Mouse (Mus musculus): ENCODE results near the gene Ttc7. TPM values are rescaled to one million over a fixed set of nuclear protein-coding genes. Genes with fewer than 3 reads are reported as not detected.

Gene Ttc7
- polyA plus RNA-seq, 1 experiment from 2014 or later, result 5.8 TPM

GRCm38 (mm10) chr17:87317947-87318346 is 35.3 kb downstream of the Ttc7 start:
- Histone ChIP-seq H3K27ac (no peak overlapping the region), H3K36me3 (no peaks in the 10 kb centered on the region), H3K9me3 (peaks cover 5% of the 10 kb centered on the region; the same call in 1 of the 2 replicates), H3K9ac (no peak overlapping the region), H3K4me1 (peaks cover 16% of the 10 kb centered on the region), H3K27me3 (0 out of 2 replicates have a peak, but pooled peaks cover 3% of the 10 kb centered on the region), H3K4me2 (replicated peaks) (no peak overlapping the region), H3K4me3 (no peak overlapping the region)
- ATAC-seq (ENCODE audit: insufficient number of reproducible peaks, insufficient read depth, low FRiP score, low TSS enrichment), result no peak
- WGBS, result 68% methylated on average over 9 of the region's 9 CpGs

GRCm38 (mm10) chr17:87321673-87322072 is 39.0 kb downstream of the Ttc7 start:
- H3K36me3 ChIP-seq, result no peaks in the 10 kb centered on the region

GRCm38 (mm10) chr17:87323215-87323614 is 40.5 kb downstream of the Ttc7 start:
- Histone ChIP-seq H3K27me3 (no peaks in the 10 kb centered on the region), H3K4me2 (replicated peaks) (no peak overlapping the region), H3K36me3 (no peaks in the 10 kb centered on the region), H3K4me3 (no peak overlapping the region), H3K27ac (no peak overlapping the region), H3K9ac (no peak overlapping the region), H3K4me1 (peaks cover 6% of the 10 kb centered on the region), H3K9me3 (peaks cover 5% of the 10 kb centered on the region; the same call in 1 of the 2 replicates)
- peak; percentile 37; the same call in 1 of the 2 replicates for ATAC-seq (ENCODE audit: insufficient number of reproducible peaks, insufficient read depth, low FRiP score, low TSS enrichment)
- 90% methylated on average over 9 of the region's 9 CpGs for WGBS

More at GRCm38 (mm10) chr17:87321673-87322072, 39.0 kb downstream of the Ttc7 start:
- H3K9ac ChIP-seq, result no peak overlapping the region
- H3K4me2 ChIP-seq (replicated peaks), result no peak overlapping the region
- no peak for ATAC-seq (ENCODE audit: insufficient number of reproducible peaks, insufficient read depth, low FRiP score, low TSS enrichment)
- 97% methylated on average over 1 of the region's 1 CpGs for WGBS
- H3K27ac ChIP-seq, result no peak overlapping the region
- no peaks in the 10 kb centered on the region for H3K27me3 ChIP-seq
- no peak overlapping the region for H3K4me3 ChIP-seq
- H3K4me1 ChIP-seq, result no peaks in the 10 kb centered on the region
- peaks cover 5% of the 10 kb centered on the region; the same call in 1 of the 2 replicates for H3K9me3 ChIP-seq

GRCm38 (mm10) chr17:87325501-87325900 is 42.8 kb downstream of the Ttc7 start:
- H3K4me3 ChIP-seq, result no peak overlapping the region
- WGBS, result 80% methylated on average over 15 of the region's 15 CpGs
- no peak overlapping the region for H3K4me2 ChIP-seq (replicated peaks)
- H3K9me3 ChIP-seq, result peaks cover 5% of the 10 kb centered on the region; the same call in 1 of the 2 replicates
- no peaks in the 10 kb centered on the region for H3K36me3 ChIP-seq
- H3K27me3 ChIP-seq, result peaks cover 4% of the 10 kb centered on the region; the same call in 1 of the 2 replicates
- H3K9ac ChIP-seq, result no peak overlapping the region
- no peak overlapping the region for H3K27ac ChIP-seq
- no peak for ATAC-seq (ENCODE audit: insufficient number of reproducible peaks, insufficient read depth, low FRiP score, low TSS enrichment)
- peaks cover 14% of the 10 kb centered on the region for H3K4me1 ChIP-seq

GRCm38 (mm10) chr17:87326987-87327386 is 44.3 kb downstream of the Ttc7 start:
- no peak overlapping the region for H3K4me3 ChIP-seq
- no peak overlapping the region for H3K9ac ChIP-seq
- H3K27ac ChIP-seq, result no peak overlapping the region
- WGBS, result 29% methylated on average over 6 of the region's 6 CpGs
- H3K9me3 ChIP-seq, result peaks cover 1% of the 10 kb centered on the region; the same call in 1 of the 2 replicates
- H3K4me1 ChIP-seq, result peaks cover 27% of the 10 kb centered on the region
- H3K27me3 ChIP-seq, result peaks cover 4% of the 10 kb centered on the region; the same call in 1 of the 2 replicates
- no peaks in the 10 kb centered on the region for H3K36me3 ChIP-seq
- no peak overlapping the region for H3K4me2 ChIP-seq (replicated peaks)
- no peak for ATAC-seq (ENCODE audit: insufficient number of reproducible peaks, insufficient read depth, low FRiP score, low TSS enrichment)

GRCm38 (mm10) chr17:87327645-87328044 is 45.0 kb downstream of the Ttc7 start:
- H3K27me3 ChIP-seq, result peaks cover 4% of the 10 kb centered on the region; the same call in 1 of the 2 replicates
- H3K4me3 ChIP-seq, result no peak overlapping the region
- peaks cover 34% of the 10 kb centered on the region for H3K4me1 ChIP-seq
- no peak overlapping the region for H3K9ac ChIP-seq
- H3K9me3 ChIP-seq, result no peaks in the 10 kb centered on the region
- H3K4me2 ChIP-seq (replicated peaks), result no peak overlapping the region
- H3K36me3 ChIP-seq, result no peaks in the 10 kb centered on the region
- H3K27ac ChIP-seq, result no peak overlapping the region
- no peak for ATAC-seq (ENCODE audit: insufficient number of reproducible peaks, insufficient read depth, low FRiP score, low TSS enrichment)
- WGBS, result 81% methylated on average over 8 of the region's 8 CpGs

- H3K4me3 ChIP-seq, result no peak overlapping the region
- peaks cover 35% of the 10 kb centered on the region for H3K4me1 ChIP-seq
- H3K36me3 ChIP-seq, result no peaks in the 10 kb centered on the region
- ATAC-seq (ENCODE audit: insufficient number of reproducible peaks, insufficient read depth, low FRiP score, low TSS enrichment), result no peak
- no peak overlapping the region for H3K27ac ChIP-seq
- H3K9me3 ChIP-seq, result no peaks in the 10 kb centered on the region
- no peak overlapping the region for H3K9ac ChIP-seq
- H3K27me3 ChIP-seq, result peaks cover 4% of the 10 kb centered on the region; the same call in 1 of the 2 replicates
- no peak overlapping the region for H3K4me2 ChIP-seq (replicated peaks)
- WGBS, result 66% methylated on average over 8 of the region's 9 CpGs
These were observed 45.6 kb downstream of the Ttc7 start for GRCm38 (mm10) chr17:87328177-87328768.

- no peak overlapping the region for H3K4me2 ChIP-seq (replicated peaks)
- WGBS, result 85% methylated on average over 18 of the region's 18 CpGs
- no peak overlapping the region for H3K9ac ChIP-seq
- peaks cover 35% of the 10 kb centered on the region for H3K4me1 ChIP-seq
- no peak overlapping the region for H3K4me3 ChIP-seq
- H3K9me3 ChIP-seq, result no peaks in the 10 kb centered on the region
- ATAC-seq (ENCODE audit: insufficient number of reproducible peaks, insufficient read depth, low FRiP score, low TSS enrichment), result no peak
- peaks cover 6% of the 10 kb centered on the region; the same call in 1 of the 2 replicates for H3K27me3 ChIP-seq
- H3K36me3 ChIP-seq, result no peaks in the 10 kb centered on the region
- no peak overlapping the region for H3K27ac ChIP-seq
These were observed 46.5 kb downstream of the Ttc7 start for GRCm38 (mm10) chr17:87329144-87329700.

GRCm38 (mm10) chr17:87330250-87330920 is 47.7 kb downstream of the Ttc7 start:
- Histone ChIP-seq H3K4me2 (replicated peaks) (peak overlapping the region; percentile 23), H3K4me3 (no peak overlapping the region), H3K27ac (peak overlapping the region; percentile 63), H3K9ac (no peak overlapping the region), H3K36me3 (no peaks in the 10 kb centered on the region), H3K9me3 (no peaks in the 10 kb centered on the region), H3K4me1 (peaks cover 38% of the 10 kb centered on the region), H3K27me3 (peaks cover 7% of the 10 kb centered on the region; the same call in 1 of the 2 replicates)
- peak; percentile 17; the same call in 1 of the 2 replicates for ATAC-seq (ENCODE audit: insufficient number of reproducible peaks, insufficient read depth, low FRiP score, low TSS enrichment)
- 34% methylated on average over 22 of the region's 22 CpGs for WGBS

GRCm38 (mm10) chr17:87330921-87331291 is 48.2 kb downstream of the Ttc7 start:
- under 1% methylated on average over 11 of the region's 11 CpGs for WGBS
- H3K27ac ChIP-seq, result peak overlapping the region; percentile 63
- H3K4me1 ChIP-seq, result peaks cover 38% of the 10 kb centered on the region
- H3K4me2 ChIP-seq (replicated peaks), result peak overlapping the region; percentile 23
- peaks cover 7% of the 10 kb centered on the region; the same call in 1 of the 2 replicates for H3K27me3 ChIP-seq
- no peak overlapping the region for H3K4me3 ChIP-seq
- peak; percentile 53; the same call in 1 of the 2 replicates for ATAC-seq (ENCODE audit: insufficient number of reproducible peaks, insufficient read depth, low FRiP score, low TSS enrichment)
- no peaks in the 10 kb centered on the region for H3K36me3 ChIP-seq
- no peaks in the 10 kb centered on the region for H3K9me3 ChIP-seq
- H3K9ac ChIP-seq, result no peak overlapping the region

GRCm38 (mm10) chr17:87331336-87332141 is 48.9 kb downstream of the Ttc7 start:
- no peak overlapping the region for H3K27ac ChIP-seq
- H3K4me2 ChIP-seq (replicated peaks), result peak overlapping the region; percentile 23
- peaks cover 38% of the 10 kb centered on the region for H3K4me1 ChIP-seq
- H3K36me3 ChIP-seq, result no peaks in the 10 kb centered on the region
- H3K9ac ChIP-seq, result no peak overlapping the region
- ATAC-seq (ENCODE audit: insufficient number of reproducible peaks, insufficient read depth, low FRiP score, low TSS enrichment), result no peak
- H3K27me3 ChIP-seq, result peaks cover 7% of the 10 kb centered on the region; the same call in 1 of the 2 replicates
- H3K4me3 ChIP-seq, result no peak overlapping the region
- H3K9me3 ChIP-seq, result no peaks in the 10 kb centered on the region
- WGBS, result 44% methylated on average over 11 of the region's 11 CpGs

Measured in embryonic facial prominence, embryonic 12.5 days (tissue).